Mouse (Mus musculus) thymus, postnatal 10 days (tissue): ENCODE data around the gene Fam71f2.

Source experiments
- DNase-seq, 2 experiments: peaks; one replicate each; pipeline ENCODE4 v3.0.0; 2021; ENCODE audit warnings: low spot score in 2 of 2

The Fam71f2 gene

GRCm38 (mm10) chr6:29279293-29279692 lies at the start of gene Fam71f2:
Gene Fam71f2 (plus strand): TSS chr6:29279593.
- no peak for DNase-seq

DNA sequence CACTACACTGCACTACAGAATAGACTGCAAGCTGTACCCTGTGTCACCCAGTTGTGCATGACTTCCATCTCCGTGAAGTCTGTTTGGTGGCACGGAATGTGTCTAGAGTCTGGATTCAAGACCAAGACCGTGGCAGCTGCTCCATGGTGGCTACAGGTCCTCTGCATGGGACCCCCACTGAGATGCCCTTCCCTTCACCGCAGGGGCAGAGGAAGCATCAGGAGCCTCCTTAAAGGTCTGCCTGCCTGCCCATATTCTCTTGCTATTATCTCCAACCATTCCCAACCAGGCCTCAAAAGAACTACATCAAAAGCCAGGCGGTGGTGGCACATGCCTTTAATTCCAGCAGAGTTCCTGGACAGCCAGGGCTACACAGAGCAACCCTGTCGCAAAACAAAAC lies 49.0 kb upstream of the Fam71f2 start:
- no peak for DNase-seq

DNA sequence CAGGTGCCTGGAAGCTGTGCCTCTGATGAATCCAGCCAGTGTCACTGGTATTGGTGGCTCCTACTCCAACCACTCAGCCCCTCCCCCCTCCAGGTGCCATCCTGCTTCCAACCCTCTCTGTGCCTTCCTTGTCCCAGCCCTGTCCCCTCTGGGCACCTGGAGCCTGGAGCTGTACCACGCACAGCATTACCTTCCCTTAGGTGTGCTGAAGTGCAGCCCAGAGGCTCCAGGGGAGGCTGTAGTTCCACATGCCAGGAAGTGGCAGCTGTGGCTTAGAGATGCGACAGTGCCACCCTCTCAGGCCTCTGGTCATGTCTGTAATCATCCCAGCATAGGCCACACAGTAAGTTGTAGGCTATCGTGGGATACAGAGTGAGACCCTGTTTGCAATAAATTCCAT lies 47.6 kb upstream of the Fam71f2 start:
- DNase-seq: peak; percentile 53 to 62

- peak; percentile 79 to 84 for DNase-seq
These were observed 47.1 kb upstream of the Fam71f2 start for GRCm38 (mm10) chr6:29232321-29232720.

DNA sequence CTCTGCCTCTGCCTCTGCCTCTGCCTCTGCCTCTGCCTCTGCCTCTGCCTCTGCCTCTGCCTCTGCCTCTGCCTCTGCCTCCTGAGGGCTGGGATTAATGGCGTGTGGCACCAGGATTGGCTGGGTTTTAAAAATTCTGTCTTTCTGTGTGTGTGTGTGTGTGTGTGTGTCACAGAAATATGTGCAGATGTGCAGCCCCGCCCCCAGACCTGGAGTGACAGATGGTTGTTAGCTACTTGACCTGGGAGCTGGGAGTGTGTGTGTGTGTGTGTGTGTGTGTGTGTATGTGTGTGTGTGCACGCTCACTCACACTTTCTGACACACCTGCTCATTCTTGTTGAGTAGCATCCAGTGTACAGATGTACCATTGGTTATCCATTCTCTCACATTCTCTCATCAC lies 45.7 kb upstream of the Fam71f2 start:
- DNase-seq: no peak

GRCm38 (mm10) chr6:29234272-29234671 lies 45.1 kb upstream of the Fam71f2 start:
- DNase-seq: peak; percentile 76

DNA sequence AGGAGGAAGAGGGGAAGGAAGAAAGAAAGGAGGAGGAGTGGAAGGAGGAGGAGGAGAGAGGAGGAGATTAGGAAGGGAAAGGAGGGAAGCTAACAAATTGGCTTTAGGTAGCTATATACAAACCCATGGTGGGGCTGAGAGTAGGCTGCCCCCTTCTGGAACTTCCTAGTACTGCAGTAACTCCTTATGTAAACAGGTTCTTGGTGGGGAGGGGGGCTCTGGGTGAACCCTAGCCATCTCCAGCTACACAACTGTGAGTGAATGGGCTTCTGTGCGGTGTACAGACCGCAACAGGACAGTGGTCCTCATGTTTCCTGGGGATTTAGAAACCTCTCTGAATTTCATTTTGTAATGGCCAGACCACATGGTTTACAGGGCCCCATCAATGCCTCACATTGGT lies 38.6 kb upstream of the Fam71f2 start:
- DNase-seq: peak; percentile 59 to 81

DNA sequence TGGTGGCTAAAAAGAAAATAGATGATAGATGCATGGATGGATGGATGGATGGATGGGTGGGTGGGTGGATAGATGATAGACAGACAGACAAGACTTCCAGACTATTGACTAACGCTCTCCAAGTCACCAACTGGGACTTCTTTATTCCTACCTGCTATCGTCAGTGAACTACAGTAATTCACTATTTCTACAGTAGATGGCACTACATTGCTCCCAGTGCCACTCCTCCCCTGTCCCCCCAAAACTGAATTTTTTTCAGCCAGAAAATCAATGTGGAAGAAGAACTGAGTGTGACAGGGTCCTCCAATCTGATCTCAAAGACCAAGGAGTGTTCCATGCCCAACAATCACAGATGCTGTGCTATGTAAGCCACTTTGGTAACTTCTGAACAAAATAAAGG lies 37.7 kb upstream of the Fam71f2 start:
- DNase-seq: peak in 1 of 2 experiments; percentile 49

- no peak for DNase-seq
These were observed 37.1 kb upstream of the Fam71f2 start for GRCm38 (mm10) chr6:29242265-29242664.

DNA sequence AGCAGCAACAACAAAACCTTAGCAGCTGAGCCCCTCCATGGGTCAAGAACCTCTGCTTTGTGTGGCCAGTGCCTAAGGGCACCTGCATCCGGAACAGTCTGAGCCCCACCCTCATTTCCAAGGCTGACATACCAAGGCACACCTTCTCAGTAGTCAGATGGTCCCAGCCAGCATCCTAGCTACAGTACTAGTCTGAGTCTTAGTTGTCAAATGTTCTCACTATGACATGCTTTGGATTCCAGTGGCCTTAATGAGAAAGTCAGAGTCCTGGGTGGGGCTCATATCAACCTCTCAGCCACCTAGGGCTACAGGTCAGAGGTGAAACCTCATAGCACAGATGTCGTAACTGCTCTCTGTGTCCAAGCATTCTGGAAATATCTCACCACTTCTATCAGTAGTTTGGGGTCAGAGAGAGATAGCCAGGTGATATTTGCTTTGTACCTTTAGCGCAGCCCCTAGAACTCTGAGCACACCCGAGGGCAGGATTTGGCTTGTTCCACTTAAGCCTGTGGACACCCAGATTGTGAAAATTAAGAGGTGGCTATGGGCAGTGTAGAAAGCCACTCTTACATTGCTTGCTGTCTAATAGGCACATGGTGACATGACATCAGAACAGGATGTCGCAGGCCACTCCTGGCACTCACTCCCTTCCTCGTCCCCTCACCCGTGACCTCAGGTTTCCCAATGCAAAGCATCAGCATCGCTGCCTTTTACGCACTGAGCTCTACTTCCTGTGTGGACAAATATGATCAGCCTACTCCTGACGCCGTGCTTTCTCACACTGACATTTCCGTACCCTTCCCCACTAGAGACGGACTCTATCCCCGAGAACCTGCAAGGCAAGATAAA lies 33.9 kb upstream of the Fam71f2 start:
- DNase-seq: no peak

GRCm38 (mm10) chr6:29246183-29246582 lies 33.2 kb upstream of the Fam71f2 start:
- no peak for DNase-seq

DNA sequence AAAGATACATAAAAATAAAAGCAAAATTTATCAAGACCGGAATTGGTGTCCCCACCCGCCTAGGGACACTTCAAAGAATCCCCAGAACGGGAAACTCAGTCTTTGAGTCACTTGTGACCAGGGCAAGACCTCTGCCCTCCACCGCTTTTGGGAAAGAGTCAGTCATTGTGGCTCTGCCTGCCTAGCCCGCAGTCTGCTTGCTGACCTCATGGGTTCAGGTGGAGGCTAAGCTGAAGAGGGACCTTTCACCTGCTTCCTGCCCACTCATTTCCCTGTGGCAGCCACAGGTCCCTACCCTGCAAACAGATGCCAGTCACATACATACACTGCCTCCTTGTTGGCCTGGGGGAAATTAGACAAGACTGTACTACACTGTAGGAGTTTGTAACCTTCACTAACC lies 32.8 kb upstream of the Fam71f2 start:
- no peak for DNase-seq

DNA sequence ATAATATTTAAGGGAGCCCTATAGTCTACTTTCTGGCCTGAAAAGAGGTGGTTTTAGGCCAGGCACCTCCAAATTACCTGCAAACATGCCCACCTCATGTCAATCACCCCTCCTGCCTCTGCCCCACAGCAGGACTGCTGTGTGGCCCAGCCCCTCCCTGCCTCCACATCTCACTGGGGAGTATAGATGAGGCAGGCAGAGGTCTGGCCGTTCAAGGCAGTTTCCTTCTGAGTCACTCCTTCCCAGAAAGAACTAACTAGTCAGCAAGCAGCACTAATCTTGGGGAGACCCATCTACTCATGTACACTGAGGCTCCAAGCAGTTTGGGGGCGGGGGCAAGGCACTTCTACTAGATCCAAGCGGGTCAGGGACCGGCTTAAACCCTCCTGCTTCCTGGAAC lies 32.3 kb upstream of the Fam71f2 start:
- DNase-seq: no peak

DNA sequence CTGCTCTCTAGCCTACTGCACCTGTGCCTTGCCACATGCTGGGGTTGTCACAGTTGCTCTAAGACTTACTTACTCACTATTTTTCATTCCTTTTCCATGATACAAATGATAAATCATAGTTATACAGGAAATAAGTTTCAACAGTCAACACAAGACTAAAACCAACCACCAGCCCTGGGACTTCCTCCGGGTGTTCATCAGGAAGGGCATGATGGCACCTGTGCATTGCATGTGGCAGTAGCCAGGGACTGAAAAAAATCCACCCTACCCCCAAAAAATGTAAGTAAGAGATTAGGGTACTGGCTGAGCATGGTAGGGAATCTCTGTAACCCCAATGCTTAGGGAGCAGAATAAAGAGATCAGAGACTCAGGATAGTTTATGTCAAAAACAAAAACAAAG lies 20.0 kb upstream of the Fam71f2 start:
- peak in 1 of 2 experiments; percentile 39 for DNase-seq

GRCm38 (mm10) chr6:29261831-29262230 lies 17.6 kb upstream of the Fam71f2 start:
- DNase-seq: no peak

DNA sequence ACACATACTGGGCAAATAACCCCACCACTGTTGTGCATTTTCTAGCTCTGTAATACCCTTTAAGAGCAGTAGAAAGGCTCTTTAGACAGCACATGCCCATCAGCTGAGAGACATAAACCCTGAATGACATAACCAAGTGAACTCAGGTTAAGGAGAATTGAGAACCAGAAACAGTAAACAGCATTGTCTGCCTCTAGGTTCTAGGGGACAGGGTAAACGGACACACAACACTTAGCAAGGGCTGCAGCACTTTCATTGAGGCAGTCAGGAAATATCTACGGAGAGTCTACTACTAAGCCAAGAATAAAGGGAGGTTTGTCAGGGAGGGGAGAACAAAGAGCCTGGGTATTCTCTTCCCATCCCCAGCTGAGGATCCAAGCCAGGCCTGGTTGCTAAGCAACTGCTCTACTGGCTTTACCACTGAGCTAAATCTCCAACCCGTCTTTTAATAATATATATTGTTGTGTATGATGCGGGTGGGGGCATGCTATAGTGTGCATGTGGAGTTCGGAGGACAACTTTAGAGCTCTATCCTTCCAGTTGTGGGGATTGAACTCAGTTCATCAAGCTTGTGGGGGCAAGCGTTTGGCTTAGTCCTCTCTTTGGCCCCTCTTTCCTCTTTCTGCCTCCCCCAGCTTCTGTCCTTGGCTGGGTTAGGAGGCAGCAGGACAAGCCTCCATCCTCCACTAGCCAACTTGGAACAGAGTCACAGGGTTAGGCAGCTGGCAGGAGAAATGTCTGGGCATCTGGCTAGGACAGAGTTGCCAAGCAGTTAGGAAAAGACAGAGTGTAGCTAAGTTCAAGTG lies 15.5 kb upstream of the Fam71f2 start:
- no peak for DNase-seq

GRCm38 (mm10) chr6:29264456-29264781 lies 15.0 kb upstream of the Fam71f2 start:
- no peak for DNase-seq

DNA sequence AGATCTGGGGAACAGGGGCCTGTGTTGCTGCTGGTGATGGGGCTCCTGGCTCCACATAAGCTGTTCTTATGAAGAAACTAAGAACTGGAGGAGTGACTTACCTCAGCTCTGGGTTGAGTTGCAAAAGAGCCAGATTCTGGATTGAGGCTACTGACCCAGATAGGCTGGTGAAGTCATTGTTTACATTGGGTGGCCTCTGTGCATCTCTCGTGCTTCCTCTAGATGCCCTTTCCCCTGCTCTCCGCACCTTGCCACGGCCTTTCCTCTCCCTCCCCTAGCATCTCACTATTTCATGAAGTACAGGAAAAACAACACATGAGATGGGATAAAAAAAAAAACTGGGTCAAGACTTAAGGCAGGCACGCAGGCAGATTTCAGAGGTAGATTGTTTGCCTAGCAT lies 12.5 kb upstream of the Fam71f2 start:
- DNase-seq: no peak

GRCm38 (mm10) chr6:29269006-29269668 lies 10.3 kb upstream of the Fam71f2 start:
- DNase-seq: no peak

DNA sequence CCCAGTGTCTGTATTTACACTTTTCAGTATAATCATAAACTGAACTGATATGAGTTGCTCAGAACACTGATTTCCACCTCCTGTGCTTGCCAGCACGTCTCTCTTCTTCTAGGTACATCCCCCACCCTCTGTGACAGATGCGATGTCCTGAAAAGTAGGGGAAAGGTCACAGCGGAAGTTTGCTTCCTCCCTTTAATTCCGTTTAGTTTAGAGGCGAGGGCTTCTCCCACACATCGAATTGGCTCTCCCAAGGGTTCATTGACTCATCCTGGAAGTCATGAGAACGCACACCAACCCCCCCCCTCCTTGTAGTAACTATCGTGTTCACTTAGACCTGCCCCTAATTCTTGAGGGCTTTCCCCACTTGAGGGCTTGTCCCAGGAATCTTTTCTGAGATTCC lies 8.4 kb upstream of the Fam71f2 start:
- DNase-seq: peak; percentile 16 to 34

GRCm38 (mm10) chr6:29272312-29273072 lies 6.9 kb upstream of the Fam71f2 start, which contains the start of gene Hilpda:
Gene Hilpda (plus strand): TSS chr6:29272488.
- peak; percentile 84 to 85 for DNase-seq

DNA sequence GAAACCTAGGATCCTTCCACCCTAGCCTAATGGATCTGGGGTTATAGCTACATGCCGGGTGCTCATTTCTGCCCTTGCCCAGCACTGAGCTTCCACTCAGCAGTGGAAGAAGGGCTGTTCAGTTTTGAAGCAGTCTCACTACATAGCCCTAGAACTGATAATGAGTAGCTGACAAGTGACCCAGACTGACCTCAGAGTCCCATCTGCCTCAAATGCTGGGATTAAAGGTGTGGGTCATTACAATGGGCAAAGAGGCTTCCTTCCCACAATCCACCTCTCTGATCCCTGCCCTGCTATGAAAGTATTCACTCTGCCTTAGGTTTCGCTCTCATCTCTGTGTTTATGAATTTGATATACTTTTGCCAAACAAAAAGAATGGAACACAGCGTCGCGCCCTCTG lies 2.6 kb upstream of the Fam71f2 start:
- no peak for DNase-seq
